Mouse (Mus musculus) G1E (cell line): ENCODE results near the gene Pfn3.

ENCODE experiments used
- CTCF ChIP-seq: IDR thresholded peaks from 2 replicates; pipeline ENCODE4 v1.5.1; 2012; ENCODE audit warnings: low read depth, low read length, inconsistent platforms, mixed read lengths
- GATA1 ChIP-seq: IDR thresholded peaks from 2 replicates; pipeline ENCODE4 v1.6.1; 2012; ENCODE audit warnings: borderline replicate concordance, low read length, inconsistent platforms, mixed read lengths
- GATA2 ChIP-seq: IDR thresholded peaks from 2 replicates; pipeline ENCODE4 v1.6.1; 2012; ENCODE audit warnings: low read depth, low read length, inconsistent platforms, borderline replicate concordance
- POLR2AphosphoS5 ChIP-seq: IDR thresholded peaks from 2 replicates; pipeline ENCODE4 v1.6.1; 2012; ENCODE audit warnings: low read depth, low read length, inconsistent platforms; ENCODE audit not compliant: insufficient replicate concordance
- TAL1 ChIP-seq: conservative IDR thresholded peaks from 2 replicates; pipeline ENCODE4 v1.6.1; 2012; ENCODE audit warnings: low read depth, low read length, inconsistent platforms, mixed read lengths

DNA sequence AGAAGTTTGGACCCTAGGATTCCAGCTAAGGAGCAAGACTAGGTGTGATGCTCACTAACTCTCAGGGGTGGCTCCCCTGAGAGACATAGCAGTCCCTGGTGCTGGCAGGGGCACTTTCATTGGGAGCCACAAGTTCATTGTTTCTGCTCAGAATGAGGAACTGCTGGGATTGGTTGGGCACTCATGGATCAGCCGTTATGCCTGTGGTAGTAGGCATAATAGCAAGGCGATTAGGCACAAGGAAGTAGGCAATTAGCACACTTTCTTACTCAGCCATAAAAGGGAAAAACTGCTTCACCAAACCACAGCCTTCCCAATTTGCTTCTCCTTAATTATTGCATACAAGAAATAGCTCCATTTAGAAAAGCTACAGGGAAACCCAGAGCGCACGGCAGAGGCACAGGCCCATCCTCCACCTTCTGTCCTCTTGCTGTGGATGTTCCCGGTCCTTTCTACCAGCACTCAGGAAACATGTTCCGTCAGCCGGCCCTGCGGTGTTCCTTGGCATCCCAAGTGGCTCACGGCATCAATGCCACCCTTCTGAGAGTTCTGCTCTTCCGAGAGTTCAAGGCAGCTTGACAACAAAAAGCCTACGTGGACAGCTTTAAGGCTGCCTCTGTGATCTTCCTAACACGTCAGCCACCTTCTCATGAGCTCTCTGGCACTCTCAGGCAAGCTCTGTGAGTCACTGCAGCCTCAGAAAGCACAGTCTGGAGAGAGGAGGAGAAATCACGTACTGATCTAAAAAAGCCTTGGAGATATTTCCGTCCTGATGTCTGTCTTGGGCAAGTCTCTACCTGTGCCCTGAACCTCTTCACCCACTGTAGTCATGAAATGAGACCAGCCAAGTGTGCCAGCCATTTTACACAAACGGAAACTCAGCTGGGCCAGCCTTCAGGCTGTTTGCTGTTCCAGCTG, 10.8 kb downstream of the Pfn3 start:
- no peak for TF ChIP-seq CTCF
- no peak for TF ChIP-seq POLR2AphosphoS5
- TF ChIP-seq TAL1, result no peak
- TF ChIP-seq GATA1, result no peak
- TF ChIP-seq GATA2, result no peak
